Mouse (Mus musculus) heart, postnatal 25 days (tissue): ENCODE measurements around the gene Ppp4r4. TPM values are rescaled to one million over a fixed set of nuclear protein-coding genes. Genes with fewer than 3 reads are reported as not detected.
"Not testable (repeated sequence)": the region's sequence is repeated elsewhere in the genome, so short reads cannot be mapped to it uniquely, and the experiment has no call there.

ENCODE experiments used
- DNase-seq: peaks from one replicate; pipeline ENCODE4 v3.0.0; 2022; ENCODE audit warnings: low spot score
- intact Hi-C: fragments of 180-260 bp; cut with DNase I; formaldehyde crosslinking; loops from one replicate; pipeline ENCODE4 v1.15.1; 2025
- total RNA-seq, 2 experiments: library from RNA; stranded (reverse); gene quantifications; 2 replicates each; pipeline ENCODE4 v1.2.3; 2021

The Ppp4r4 gene
- total RNA-seq, 2 experiments from 2014 or later: 0.39 to 0.45 TPM

DNA sequence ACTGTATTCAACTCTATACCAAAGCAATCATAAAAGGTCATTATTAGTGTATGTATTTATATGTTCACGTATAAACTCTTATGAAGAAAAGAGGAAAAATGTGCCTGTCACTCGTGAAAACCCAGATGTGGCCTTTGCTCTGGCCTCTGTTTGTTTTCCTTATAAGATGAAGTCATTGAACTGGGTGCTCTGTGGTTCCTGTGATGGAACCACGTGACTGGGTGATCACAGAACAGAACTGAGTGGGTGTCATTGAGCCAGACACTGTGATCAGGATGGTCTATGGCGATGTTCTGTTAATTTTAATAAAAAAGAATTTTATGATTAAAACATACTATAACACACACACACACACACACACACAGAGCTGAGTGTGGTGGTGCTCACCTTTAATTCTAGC lies 83.7 kb downstream of the Ppp4r4 start:
- DNase-seq: no peak
- intact Hi-C loops: no loop called here

DNA sequence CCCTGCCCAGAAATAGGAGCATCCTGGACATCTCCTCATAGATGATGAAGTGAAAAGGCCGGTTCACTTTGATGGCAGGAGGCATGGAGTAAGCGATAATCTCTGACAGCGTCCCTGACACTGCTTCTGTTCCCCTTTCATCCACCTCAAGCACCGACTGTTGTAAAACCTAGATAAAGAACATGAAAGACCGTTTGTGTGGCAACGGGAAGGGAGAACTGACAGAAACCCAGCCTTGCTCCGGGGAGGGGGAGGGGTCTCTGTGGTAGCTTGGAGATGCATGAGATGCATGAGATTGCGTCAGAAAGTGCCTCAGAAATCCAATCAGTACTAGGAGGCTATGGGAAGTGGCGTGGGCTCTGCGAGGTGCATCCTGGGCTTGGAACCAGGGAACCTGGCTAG lies 84.8 kb downstream of the Ppp4r4 start:
- intact Hi-C loops: no loop called here
- DNase-seq: no peak

DNA sequence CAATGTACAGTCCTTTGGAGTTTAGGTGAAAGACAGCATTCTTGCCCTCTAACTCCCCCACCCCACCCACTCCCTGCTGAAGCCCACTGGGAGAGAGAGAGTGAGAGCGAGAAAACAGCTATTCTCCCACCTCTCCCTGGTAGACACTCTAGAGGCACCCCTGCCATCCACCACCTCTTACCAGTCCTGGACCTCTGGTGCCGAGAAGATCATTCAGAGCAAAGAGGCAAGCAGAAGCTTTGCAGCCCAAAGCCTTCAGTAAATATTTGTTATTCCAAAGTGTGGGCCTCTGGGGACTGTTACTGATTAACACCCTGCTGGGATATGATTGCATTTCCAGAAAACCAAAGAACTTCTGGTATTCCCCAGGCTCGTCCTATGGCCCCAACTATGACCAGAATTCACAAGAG lies 99.1 kb downstream of the Ppp4r4 start, which contains the start of gene Serpina10:
TSS of gene Serpina10 (minus strand) at position 242 of the 410 bp plus-strand sequence.
- no peak for DNase-seq
- intact Hi-C loops: no loop called here

DNA sequence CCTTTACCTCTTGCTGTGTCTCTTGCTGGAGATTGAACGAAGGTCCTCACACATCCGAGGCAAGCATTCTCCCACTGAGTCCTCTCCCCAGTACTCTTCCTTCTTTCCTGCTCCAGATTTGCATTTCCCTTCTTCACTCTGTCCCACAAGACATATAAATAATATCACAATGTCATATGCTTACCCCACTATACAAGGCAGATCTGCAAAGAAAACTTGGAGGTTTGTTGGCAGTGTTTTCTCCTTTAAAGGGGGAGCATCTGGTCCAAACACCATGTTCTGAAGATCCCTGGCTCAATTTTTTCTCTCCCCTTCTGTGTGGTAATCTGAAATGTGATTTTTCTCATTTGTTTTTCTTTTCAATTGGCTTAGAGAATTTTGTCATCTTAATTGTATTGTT lies 102.3 kb downstream of the Ppp4r4 start:
- intact Hi-C loops: no loop called here
- DNase-seq: no peak

DNA sequence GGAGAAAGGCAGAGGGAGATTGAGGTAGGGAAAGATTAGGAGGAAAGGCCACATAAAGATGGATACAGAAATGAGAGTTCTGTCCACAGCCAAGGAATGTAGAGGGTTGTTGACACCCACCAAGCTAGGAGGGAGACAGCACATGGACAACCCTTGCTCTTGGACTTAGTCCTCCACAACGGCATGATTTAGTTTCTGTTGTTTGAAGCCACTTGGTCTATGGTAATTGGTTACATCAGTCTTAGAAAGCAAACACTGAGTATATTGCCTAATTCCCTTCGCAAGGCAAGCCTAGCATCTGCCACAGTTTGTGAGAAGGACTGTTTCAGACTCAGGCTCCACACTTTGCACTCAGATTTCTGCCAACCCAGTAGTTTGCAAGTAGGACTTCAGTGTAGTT lies 103.8 kb downstream of the Ppp4r4 start:
- intact Hi-C loops: no loop called here
- no peak for DNase-seq

DNA sequence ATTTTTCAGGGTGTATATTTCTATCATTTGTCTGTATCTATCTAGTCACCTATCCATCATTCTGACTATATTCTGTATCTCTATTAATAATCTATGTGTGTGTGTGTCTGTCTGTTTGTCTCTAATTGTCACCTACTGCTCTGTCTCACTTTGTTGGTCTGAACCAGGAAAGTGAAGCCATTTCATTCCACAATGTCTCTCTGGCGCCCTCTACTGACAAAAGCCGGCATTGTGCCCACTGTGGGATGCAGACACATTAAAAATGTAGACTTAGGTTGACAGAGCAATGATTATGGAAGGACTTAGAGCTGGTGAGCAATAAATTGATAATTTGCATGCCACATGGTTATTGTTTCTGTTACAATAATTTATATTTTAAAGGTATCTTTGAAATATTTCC lies 111.3 kb downstream of the Ppp4r4 start:
- DNase-seq: no peak
- intact Hi-C loops: loop anchor here (5.0 kb wide), 1 partner anchor 101 kb away; no protein-coding TSS in a partner anchor

DNA sequence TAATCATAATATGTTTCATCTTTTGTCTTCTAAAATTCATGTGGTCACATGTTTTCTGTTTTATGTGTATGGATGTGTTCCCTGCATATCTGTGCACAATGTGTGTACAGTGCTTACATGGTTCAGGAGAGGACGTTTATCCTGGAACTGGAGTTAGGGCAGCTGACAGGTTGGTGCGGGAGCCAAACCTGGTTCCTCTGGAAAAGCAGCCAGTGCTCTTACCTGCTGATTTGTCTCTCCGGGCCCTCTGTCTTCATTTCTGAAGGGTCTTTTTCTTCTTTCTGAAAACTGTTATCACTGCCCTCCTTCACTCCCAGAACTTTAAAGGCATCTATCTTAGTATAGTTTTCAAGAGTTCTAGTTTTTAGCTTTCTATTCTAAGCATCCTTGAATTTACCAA lies 111.7 kb downstream of the Ppp4r4 start:
- no peak for DNase-seq
- intact Hi-C loops: loop anchor here (5.0 kb wide), 1 partner anchor 102 kb away; no protein-coding TSS in a partner anchor

DNA sequence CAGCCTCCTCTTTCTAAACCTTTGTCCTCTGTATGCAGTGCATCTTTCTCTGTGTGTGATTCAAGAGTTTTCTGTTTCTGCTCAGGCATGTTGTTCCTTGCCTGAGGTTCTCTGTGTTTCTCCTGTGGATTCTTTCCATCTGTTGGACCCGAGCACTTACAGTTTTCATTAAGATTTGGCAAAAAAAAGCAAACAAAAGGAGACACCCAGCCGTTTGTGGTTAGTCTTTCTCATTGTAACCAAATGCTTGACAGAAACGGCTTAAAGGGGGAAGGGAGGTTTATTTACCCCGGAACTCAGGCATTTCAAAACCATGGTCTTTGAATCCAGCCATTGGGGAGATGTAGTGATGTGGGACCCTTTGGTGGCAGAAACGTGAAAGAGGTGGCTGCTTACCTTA lies 112.5 kb downstream of the Ppp4r4 start:
- intact Hi-C loops: loop anchor here (5.0 kb wide), 1 partner anchor 102 kb away; no protein-coding TSS in a partner anchor
- no peak for DNase-seq

DNA sequence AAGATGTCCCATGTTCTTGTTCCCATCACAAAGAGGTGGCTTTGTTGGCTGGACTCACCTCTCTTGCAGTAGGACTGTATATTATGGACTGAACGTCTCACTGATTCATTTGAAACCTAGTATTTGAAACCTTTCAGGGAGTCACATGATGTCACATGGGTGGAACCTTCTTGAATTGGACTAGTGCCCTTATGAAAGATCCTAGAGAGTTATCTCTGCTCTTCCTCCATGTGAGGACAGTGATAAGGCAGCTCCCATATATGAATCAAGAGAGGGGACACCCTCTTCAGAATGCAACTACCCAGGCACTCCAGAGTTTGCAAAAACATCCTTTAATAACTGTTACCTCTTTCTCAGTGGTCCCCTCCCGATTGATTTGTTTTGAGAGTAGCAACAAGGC lies 114.2 kb downstream of the Ppp4r4 start:
- intact Hi-C loops: no loop called here
- no peak for DNase-seq

DNA sequence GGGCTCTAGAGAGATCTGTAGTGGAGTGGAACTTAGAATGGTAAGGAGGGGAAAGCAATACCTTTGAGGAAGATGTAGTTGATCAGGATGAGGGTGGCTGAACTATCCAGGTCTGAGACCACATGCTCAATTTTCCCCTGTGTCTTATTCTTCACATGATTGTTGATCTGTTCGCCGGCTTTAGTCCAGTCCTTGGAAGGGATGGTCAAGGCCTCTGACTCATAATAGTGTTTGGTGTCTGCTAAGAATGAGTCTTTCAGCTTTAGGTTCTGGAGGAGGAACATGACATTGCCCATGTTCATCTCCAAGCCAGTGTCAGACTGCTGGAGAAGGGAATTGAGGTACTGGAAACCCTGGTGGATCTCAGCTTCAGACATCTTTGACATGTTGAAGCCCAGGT lies 121.8 kb downstream of the Ppp4r4 start:
- intact Hi-C loops: no loop called here

DNA sequence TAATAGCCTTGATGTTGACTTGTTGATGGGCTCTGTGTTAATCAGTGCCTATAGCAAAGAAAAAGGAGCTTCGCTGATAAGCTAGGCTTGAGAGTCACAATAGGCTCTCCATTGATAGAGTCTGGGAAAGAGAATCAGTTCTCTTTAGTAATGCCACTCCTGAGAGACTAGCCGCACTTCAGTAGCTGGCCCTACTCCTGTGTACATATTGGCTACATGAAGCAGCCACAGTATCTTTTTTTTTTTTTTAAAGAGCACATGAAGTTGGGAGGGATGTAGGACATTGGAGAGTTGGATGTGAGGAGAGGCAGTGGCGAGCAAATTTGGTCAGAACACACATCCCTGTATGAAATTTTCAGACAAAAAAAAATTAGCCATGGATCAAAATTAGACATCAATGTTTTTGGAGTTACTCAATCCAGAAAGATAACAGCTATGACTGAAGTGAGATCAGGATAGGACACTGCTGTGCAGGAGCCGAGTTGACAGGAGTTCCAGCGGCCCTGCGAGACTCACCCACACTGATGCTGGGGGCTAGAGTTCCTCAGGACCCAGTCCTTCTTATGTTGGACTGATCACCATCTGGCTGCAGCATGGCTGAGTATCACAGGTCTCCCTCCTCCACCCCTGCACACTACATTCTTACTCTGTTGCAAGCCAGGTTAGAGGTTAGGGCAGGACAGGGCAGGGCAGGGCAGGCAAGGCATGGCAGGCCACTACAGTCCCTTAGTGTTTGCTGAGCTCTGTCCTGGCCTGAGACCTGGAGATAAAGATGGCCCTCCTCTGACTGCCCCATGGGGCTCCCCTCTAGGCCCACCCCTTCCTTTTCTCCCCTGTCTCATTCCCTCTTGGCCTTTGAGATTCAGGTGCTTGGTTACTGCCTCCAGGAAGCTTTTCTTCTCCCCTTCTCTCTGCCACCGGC lies 123.3 kb downstream of the Ppp4r4 start:
- intact Hi-C loops: no loop called here
- DNase-seq: no peak

More for the DNA sequence above, 121.8 kb downstream of the Ppp4r4 start:
- no peak for DNase-seq

DNA sequence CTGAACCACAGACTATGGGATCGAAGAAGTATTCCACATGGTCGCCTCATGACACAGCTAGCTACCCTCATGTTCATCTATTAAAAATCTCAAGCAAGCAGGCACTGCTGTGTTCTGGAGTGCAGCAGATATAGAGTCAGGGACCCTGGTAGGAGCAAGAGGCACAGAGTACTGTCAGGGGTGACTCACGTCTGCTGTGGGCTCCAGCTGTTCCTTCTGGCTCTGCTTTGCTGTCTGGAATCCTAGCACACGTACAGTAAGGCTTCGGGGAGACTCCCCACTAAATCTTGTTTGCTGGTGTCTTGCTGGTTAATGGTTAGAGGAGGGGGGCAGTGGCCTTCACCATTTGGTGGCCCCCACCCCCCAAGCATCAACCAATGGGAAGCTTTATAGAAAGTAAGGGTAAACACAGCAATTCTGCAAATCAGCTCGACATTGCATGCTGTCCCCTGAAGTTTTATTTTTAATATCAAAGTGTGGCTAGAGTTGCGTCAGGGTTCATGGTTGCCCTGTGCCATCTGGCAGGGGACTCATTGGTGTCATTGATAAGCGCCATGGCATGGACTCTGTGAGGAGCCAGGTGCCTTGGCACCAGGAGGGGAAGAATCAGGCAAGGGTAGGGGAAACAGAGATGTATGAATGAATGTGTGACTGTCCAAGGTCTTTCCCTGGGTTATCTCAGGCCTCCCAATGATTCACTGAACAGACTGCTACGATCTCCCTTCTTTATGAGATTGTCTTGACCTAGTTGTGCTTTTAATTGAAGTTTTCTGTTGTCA lies 125.0 kb downstream of the Ppp4r4 start, which contains the start of gene Serpina6:
TSS of gene Serpina6 (minus strand) at position 365 of the 779 bp plus-strand sequence.
- DNase-seq: no peak
- intact Hi-C loops: no loop called here

DNA sequence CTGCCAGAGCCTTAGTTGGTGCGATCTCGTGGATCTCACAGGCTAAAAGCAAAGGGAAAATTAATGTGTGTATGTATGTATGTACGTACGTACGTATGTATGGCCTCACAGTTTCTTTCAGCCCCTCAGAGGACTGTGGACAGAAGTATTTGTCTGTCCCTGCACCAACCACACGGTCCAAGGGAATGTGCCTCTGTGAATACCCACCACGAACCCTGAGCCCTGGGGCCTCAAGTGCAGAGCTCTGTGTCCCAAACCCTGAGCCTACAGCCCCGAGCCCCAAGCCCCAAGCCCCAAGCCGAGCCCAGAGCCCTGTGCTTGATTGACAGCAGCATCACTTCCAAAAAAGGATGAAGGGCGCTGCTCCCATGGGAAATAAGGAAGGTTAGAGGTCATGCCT lies 125.9 kb downstream of the Ppp4r4 start:
- intact Hi-C loops: no loop called here
- DNase-seq: no peak

DNA sequence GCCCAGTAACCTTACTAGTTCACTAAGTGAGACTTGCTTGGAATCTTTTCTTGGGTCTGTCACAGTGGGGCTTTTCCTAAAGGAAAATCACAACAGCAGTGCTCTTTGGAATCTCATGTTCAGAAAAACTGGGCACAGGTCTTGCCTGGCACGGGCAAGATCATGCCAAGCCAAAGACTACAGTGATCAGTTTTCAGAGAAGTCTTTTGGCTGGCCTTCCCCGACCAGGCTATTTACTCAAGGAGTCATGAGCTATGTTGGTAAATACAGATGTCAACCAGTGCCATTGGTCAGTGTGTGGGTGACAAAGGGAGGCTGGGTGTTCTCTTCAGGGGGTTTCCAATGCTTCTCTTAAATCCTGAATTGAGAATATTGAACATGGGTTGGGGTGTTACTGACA lies 127.1 kb downstream of the Ppp4r4 start:
- DNase-seq: no peak
- intact Hi-C loops: no loop called here

DNA sequence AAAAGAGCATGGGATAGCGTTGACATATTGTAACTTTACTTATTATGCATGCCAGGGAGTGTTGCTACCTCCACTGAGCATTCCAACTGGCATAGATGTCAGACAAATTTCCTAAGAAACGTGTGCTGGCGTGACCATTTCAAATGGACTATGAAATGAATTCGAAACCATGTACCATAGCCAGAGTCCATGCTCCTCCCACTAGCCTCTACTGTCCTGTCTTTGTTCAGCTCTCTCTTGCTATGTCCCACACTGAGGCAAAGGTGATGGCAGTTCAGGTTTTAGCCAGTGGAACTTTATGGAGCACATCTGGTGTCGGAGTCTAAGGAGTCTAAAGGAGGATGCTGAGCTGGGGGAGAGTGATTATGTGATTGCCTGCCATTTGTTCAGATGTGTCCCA lies 128.0 kb downstream of the Ppp4r4 start:
- no peak for DNase-seq
- intact Hi-C loops: no loop called here

DNA sequence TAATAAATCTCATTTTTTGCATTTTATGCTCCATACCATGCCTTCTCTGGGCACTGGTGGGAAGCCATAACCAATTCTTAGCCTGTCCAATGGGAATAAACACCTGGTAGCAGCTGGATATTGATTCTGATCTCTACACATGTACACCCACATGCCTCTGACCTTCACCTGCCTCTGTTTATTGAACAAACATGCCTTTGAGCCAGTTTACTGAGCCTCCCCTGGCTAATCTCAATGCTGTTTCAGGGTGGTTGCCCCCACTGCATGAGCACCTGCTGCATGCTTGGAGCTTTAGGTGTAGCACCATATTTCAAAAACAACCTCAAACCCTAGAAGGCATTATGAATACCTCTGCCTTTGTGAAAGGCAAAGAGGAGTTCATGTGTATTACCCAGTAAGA lies 130.0 kb downstream of the Ppp4r4 start:
- DNase-seq, intact Hi-C loops: not testable (repeated sequence)

Other genes with a start within 250 kb of the Ppp4r4 start
- not detected for gene Fam181a, start 221.3 kb upstream of the Ppp4r4 start, total RNA-seq
- gene Asb2, start 176.3 kb upstream of the Ppp4r4 start, total RNA-seq: 100 to 1,000 TPM; 497 to 569 TPM
- 1 to 10 TPM; 4.4 to 4.9 TPM for gene Otub2, start 143.6 kb upstream of the Ppp4r4 start, total RNA-seq
- gene 9330161L09Rik, start 124.5 kb upstream of the Ppp4r4 start, total RNA-seq: 1 to 10 TPM; 1.2 to 1.3 TPM
- 10 to 100 TPM; 72.1 to 75.9 TPM for gene Ddx24, start 106.5 kb upstream of the Ppp4r4 start, total RNA-seq
- 10 to 100 TPM; 56.3 to 68.1 TPM for gene Ifi27, start 98.1 kb upstream of the Ppp4r4 start, total RNA-seq
- gene Ifi27l2a, start 88.6 kb upstream of the Ppp4r4 start, total RNA-seq: 10 to 100 TPM; 18.2 to 31.0 TPM
- gene Ifi27l2b, start 75.1 kb upstream of the Ppp4r4 start, total RNA-seq: under 1 TPM in 1 of 2 experiments, not detected in 1; 0.23 TPM
- not detected for gene Serpina10, start 99.2 kb downstream of the Ppp4r4 start, total RNA-seq
- not detected for gene Serpina6, start 124.9 kb downstream of the Ppp4r4 start, total RNA-seq
- gene Serpina16, start 143.9 kb downstream of the Ppp4r4 start, total RNA-seq: not detected
- gene Serpina1f, start 163.2 kb downstream of the Ppp4r4 start, total RNA-seq: not detected
- not detected for gene Serpina1d, start 241.3 kb downstream of the Ppp4r4 start, total RNA-seq